Mouse (Mus musculus) lung, embryonic 16.5 days (tissue): ENCODE data around the gene Mcur1. TPM values are rescaled to one million over a fixed set of nuclear protein-coding genes. Genes with fewer than 3 reads are reported as not detected.

Source experiments
- ATAC-seq: fragments of 200-750 bp; cut with Nextera tagmentation; 2 replicates; pipeline ENCODE4 v1.8.0; 2017; ENCODE audit warnings: low read depth, mild to moderate bottlenecking, moderate library complexity
- H3K27ac ChIP-seq: fragments of 300-500 bp; sonication (generic); 2 replicates; pipeline ENCODE4 v1.5.1; 2014; ENCODE audit warnings: mild to moderate bottlenecking, control low read depth, low read length
- H3K27me3 ChIP-seq: fragments of 300-500 bp; sonication (generic); 2 replicates; pipeline ENCODE4 v1.6.1; 2014; ENCODE audit warnings: low read depth, low read length, mixed read lengths; ENCODE audit not compliant: control insufficient read depth, insufficient read depth
- H3K36me3 ChIP-seq: fragments of 300-500 bp; sonication (generic); 2 replicates; pipeline ENCODE4 v1.6.1; 2014; ENCODE audit warnings: low read length; ENCODE audit not compliant: control insufficient read depth, insufficient read depth
- H3K4me1 ChIP-seq: fragments of 300-500 bp; sonication (generic); replicated peaks from 2 replicates; pipeline ENCODE4 v1.6.1; 2014; ENCODE audit warnings: low read length, mixed read lengths; ENCODE audit not compliant: control insufficient read depth, insufficient read depth
- H3K4me2 ChIP-seq: fragments of 300-500 bp; sonication (generic); 2 replicates; pipeline ENCODE4 v1.6.1; 2014; ENCODE audit warnings: low read depth, low read length, control low read depth
- H3K4me3 ChIP-seq: fragments of 300-500 bp; sonication (generic); 2 replicates; pipeline ENCODE4 v1.5.1; 2014; ENCODE audit warnings: mild to moderate bottlenecking, low read length, control low read depth
- H3K9ac ChIP-seq: fragments of 300-500 bp; sonication (generic); 2 replicates; pipeline ENCODE4 v1.6.1; 2014; ENCODE audit warnings: low read length, control low read depth
- H3K9me3 ChIP-seq: fragments of 300-500 bp; sonication (generic); 2 replicates; pipeline ENCODE4 v1.6.1; 2016; ENCODE audit warnings: low read length; ENCODE audit not compliant: control insufficient read depth
- WGBS: fragments of 180-500 bp; shearing (Covaris S2); extraction: QIAGEN DNeasy Blood & Tissue Kit; methylation state at CpG from one replicate; pipeline ENCODE4 v1.1.7; 2014; 5-methylcytosine and 5-hydroxymethylcytosine counted together
- polyA plus RNA-seq: library from polyadenylated mRNA; unstranded; fragments of >200 nt; fragmentation: Nextera tagmentation; extraction: Ambion mirVana; gene quantifications from 2 replicates; pipeline ENCODE4 v1.2.1, GENCODE M21; 2015

Gene Mcur1
- polyA plus RNA-seq, 1 experiment from 2014 or later = 16.4 TPM

- Histone ChIP-seq H3K4me2 (no peak overlapping the region), H3K4me1 (no peaks in the 10 kb centered on the region), H3K27me3 (no peaks in the 10 kb centered on the region), H3K9ac (no peak overlapping the region), H3K36me3 (no peaks in the 10 kb centered on the region), H3K4me3 (no peak overlapping the region), H3K27ac (no peak overlapping the region), H3K9me3 (peaks cover 5% of the 10 kb centered on the region; the same call in 1 of the 2 replicates)
- ATAC-seq = no peak
- 92% methylated on average over 5 of the region's 5 CpGs for WGBS
These were observed 15.4 kb upstream of the Mcur1 start for GRCm38 (mm10) chr13:43575431-43575830.

DNA sequence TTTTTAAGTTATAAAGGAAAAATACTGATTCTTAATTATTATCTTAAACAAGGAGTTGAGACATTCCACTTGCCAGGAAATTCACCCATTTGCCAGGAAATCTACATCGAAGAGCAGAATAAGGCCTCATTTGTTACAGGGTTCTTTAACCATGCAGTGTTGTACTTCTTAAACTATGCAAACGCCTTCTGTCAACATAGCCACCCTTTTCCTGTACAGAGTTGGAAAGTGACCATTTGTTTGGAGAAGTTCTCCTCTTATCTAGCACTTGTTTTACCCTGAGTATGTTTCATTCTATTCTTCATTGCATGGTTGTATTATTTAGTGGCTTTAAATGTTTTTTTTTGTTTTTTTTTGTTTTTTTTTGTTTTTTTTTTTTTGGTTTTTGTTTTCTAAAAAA, 14.0 kb upstream of the Mcur1 start:
- Histone ChIP-seq H3K4me3 (no peak overlapping the region), H3K36me3 (no peaks in the 10 kb centered on the region), H3K9me3 (peaks cover 5% of the 10 kb centered on the region; the same call in 1 of the 2 replicates), H3K27ac (no peak overlapping the region), H3K4me1 (no peaks in the 10 kb centered on the region), H3K27me3 (no peaks in the 10 kb centered on the region), H3K4me2 (no peak overlapping the region), H3K9ac (no peak overlapping the region)
- ATAC-seq = peak; percentile 61; the same call in 1 of the 2 replicates
- 42% methylated on average over 2 of the region's 2 CpGs for WGBS

DNA sequence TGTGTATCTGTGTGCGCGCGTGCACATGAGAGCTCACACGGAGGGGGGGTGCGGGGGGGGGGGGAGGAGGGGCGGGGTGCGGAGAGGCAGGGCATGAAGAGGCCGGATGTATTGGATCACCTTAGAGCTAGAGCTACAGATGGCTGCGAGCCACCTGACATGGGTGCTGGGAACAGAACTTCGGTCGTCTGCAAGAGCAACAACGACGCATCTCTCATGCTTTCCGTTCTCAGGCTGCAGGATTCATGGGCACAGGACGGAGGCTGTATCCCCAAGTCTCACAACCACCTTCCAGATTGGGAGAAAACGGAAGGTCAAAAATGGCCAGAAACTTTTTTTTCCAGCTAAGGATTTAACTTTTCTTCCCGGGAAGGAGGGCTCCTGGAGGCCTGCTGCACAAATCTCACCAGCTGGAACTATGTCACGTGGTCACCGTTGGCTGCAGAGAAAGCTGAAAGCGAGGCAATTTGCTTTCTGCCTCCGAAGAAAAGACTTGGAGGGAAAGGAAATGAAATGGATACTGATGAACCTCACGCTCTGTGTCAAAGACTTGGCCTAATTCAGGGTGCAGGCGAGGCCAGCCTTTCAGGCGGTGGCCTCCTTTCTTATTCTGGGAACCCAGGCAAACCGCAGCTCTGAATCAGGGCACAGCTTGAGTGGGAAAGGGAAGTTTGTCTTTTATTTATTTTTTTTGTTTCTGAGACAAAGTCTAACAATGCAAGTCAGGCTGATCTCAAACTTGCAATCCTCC, 7.3 kb upstream of the Mcur1 start:
- Histone ChIP-seq H3K9ac (0 out of 2 replicates have a peak overlapping the region, but pooled peaks have one; percentile 2), H3K4me1 (no peaks in the 10 kb centered on the region; the same call in 1 of the 2 replicates), H3K27ac (peak overlapping the region; percentile 30; the same call in 1 of the 2 replicates), H3K27me3 (no peaks in the 10 kb centered on the region), H3K36me3 (no peaks in the 10 kb centered on the region), H3K4me3 (no peak overlapping the region), H3K9me3 (peaks cover 5% of the 10 kb centered on the region; the same call in 1 of the 2 replicates), H3K4me2 (no peak overlapping the region)
- ATAC-seq = 0 out of 2 replicates have a peak, but pooled peaks have one; percentile 54
- 62% methylated on average over 25 of the region's 25 CpGs for WGBS

GRCm38 (mm10) chr13:43566184-43566583, 6.2 kb upstream of the Mcur1 start:
- peaks cover 2% of the 10 kb centered on the region for H3K4me1 ChIP-seq
- H3K27me3 ChIP-seq = no peaks in the 10 kb centered on the region
- H3K36me3 ChIP-seq = no peaks in the 10 kb centered on the region
- no peak overlapping the region for H3K4me2 ChIP-seq
- no peak overlapping the region for H3K4me3 ChIP-seq
- no peak overlapping the region for H3K27ac ChIP-seq
- peaks cover 5% of the 10 kb centered on the region; the same call in 1 of the 2 replicates for H3K9me3 ChIP-seq
- no peak overlapping the region for H3K9ac ChIP-seq
- WGBS = 88% methylated on average over 8 of the region's 8 CpGs
- no peak for ATAC-seq

- ATAC-seq = 0 out of 2 replicates have a peak, but pooled peaks have one; percentile 27
- no peaks in the 10 kb centered on the region for H3K27me3 ChIP-seq
- no peak overlapping the region for H3K4me3 ChIP-seq
- no peak overlapping the region for H3K9ac ChIP-seq
- 9% methylated on average over 9 of the region's 9 CpGs for WGBS
- peak overlapping the region; percentile 6; the same call in 1 of the 2 replicates for H3K4me2 ChIP-seq
- no peaks in the 10 kb centered on the region for H3K9me3 ChIP-seq
- no peak overlapping the region for H3K27ac ChIP-seq
- H3K4me1 ChIP-seq = peaks cover 4% of the 10 kb centered on the region
- H3K36me3 ChIP-seq = no peaks in the 10 kb centered on the region
These were observed 5.4 kb upstream of the Mcur1 start for GRCm38 (mm10) chr13:43565346-43565745.

- Histone ChIP-seq H3K4me1 (peaks cover 4% of the 10 kb centered on the region), H3K4me3 (no peak overlapping the region), H3K4me2 (no peak overlapping the region), H3K27ac (no peak overlapping the region), H3K9ac (no peak overlapping the region), H3K27me3 (no peaks in the 10 kb centered on the region), H3K36me3 (no peaks in the 10 kb centered on the region), H3K9me3 (no peaks in the 10 kb centered on the region)
- ATAC-seq = no peak
- WGBS = 86% methylated on average over 5 of the region's 5 CpGs
These were observed 4.7 kb upstream of the Mcur1 start for GRCm38 (mm10) chr13:43564733-43565132.

DNA sequence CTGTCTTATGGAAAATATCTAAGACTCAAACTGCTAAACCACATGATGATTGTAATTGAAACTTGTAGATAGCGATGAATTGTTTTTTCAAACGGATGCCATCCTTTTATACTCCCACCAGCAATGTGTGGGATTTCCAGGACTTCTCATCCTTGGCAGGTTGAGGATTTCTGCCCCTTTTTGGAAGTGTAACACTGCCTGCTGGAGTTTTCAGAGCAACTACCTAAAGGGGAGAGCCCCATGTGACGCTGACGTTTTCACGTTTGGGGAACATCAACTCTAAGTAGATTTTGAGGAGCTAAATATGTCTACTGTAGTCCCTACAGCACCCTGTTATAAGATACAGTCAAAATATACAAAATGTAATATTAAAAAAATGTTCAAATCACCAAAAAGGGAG, 2.7 kb upstream of the Mcur1 start:
- Histone ChIP-seq H3K27me3 (no peaks in the 10 kb centered on the region), H3K9me3 (no peaks in the 10 kb centered on the region), H3K27ac (no peak overlapping the region), H3K4me3 (no peak overlapping the region), H3K36me3 (no peaks in the 10 kb centered on the region), H3K4me1 (peaks cover 16% of the 10 kb centered on the region), H3K9ac (no peak overlapping the region), H3K4me2 (no peak overlapping the region)
- WGBS = 82% methylated on average over 5 of the region's 5 CpGs
- ATAC-seq = no peak

DNA sequence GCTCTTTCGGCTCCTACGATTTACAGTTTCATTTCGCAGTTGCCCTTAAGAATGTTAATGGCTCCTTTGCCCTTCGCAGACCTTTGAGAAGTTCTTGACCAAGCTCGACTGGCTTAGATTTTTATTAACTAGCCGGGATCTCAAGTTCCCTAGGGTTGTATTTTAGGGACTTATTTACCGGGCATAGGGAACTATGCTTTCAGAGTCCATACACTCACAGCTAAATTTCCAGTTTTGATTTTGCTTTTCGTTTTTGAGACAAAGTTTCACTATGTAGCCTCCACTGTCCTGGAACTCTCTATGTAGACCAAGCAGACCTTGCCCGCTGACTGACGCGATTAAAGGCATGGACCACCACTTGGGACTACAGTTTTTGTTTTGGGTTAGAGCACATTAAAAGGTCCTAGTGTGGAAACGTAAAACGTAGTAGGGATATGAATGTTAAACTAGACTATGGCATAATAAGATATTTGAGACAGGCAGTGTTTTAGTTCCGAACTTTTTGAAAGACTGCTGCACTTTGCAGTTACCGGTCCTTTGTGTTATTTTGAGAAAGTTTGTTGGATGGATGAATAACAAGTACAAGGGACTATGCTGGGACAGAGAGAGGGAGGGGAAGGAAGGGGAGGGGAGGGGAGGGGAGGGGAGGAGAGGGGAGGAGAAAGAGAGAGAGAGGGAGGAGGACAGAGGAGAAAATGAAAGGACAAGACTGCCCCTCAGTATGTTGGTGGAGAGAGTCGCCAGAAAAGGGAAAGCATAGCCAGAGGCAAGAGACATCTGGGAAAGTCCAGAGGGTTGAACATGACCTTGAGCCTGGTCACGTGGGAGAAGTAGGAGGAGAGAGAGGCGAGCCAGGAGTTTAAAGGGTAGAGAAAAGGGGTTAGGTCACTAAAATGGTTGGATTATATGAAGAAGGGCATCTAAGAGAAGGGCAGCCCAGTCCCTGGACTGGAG, 744 bp upstream of the Mcur1 start:
- ATAC-seq = no peak
- peak overlapping the region; percentile 93 for H3K4me2 ChIP-seq
- H3K4me1 ChIP-seq = peaks cover 16% of the 10 kb centered on the region
- H3K36me3 ChIP-seq = no peaks in the 10 kb centered on the region
- H3K4me3 ChIP-seq = peak overlapping the region; percentile 89
- H3K9ac ChIP-seq = peak overlapping the region; percentile 85
- H3K27ac ChIP-seq = peak overlapping the region; percentile 75
- H3K27me3 ChIP-seq = no peaks in the 10 kb centered on the region
- H3K9me3 ChIP-seq = no peaks in the 10 kb centered on the region
- WGBS = 10% methylated on average over 18 of the region's 18 CpGs

- Histone ChIP-seq H3K36me3 (0 out of 2 replicates have a peak, but pooled peaks cover 3% of the 10 kb centered on the region), H3K27ac (no peak overlapping the region), H3K4me3 (peak overlapping the region; percentile 89), H3K9ac (peak overlapping the region; percentile 85; the same call in 1 of the 2 replicates), H3K27me3 (no peaks in the 10 kb centered on the region), H3K4me2 (peak overlapping the region; percentile 93), H3K9me3 (no peaks in the 10 kb centered on the region), H3K4me1 (peaks cover 16% of the 10 kb centered on the region)
- ATAC-seq = no peak
- WGBS = 14% methylated on average over 6 of the region's 6 CpGs
These were observed 1.0 kb downstream of the Mcur1 start for GRCm38 (mm10) chr13:43558959-43559358.
